Mouse (Mus musculus) MEL-GATA-1-ER (cell line): ENCODE results near the gene Pla2g15.

ENCODE experiments used
- DNase-seq: peaks from one replicate; pipeline ENCODE4 v3.0.0-alpha.2; 2012; ENCODE audit warnings: low read depth; ENCODE audit errors: extremely low read depth

The Pla2g15 gene

GRCm38 (mm10) chr8:106134751-106135571 lies 15.2 kb upstream of the Pla2g15 start:
- no peak for DNase-seq

- DNase-seq = no peak
Observed at GRCm38 (mm10) chr8:106135672-106136071, 14.5 kb upstream of the Pla2g15 start.

- DNase-seq = no peak
Observed at GRCm38 (mm10) chr8:106136156-106137130, 13.8 kb upstream of the Pla2g15 start, which contains the start of gene Esrp2. Esrp2 (minus strand) TSS chr8:106136974.

GRCm38 (mm10) chr8:106137218-106137905 lies 12.8 kb upstream of the Pla2g15 start:
- DNase-seq = no peak

GRCm38 (mm10) chr8:106137906-106138477 lies 12.2 kb upstream of the Pla2g15 start:
- peak; percentile 37 for DNase-seq

GRCm38 (mm10) chr8:106138616-106139015 lies 11.6 kb upstream of the Pla2g15 start:
- DNase-seq = no peak

- no peak for DNase-seq
Observed at GRCm38 (mm10) chr8:106140191-106140590, 10.0 kb upstream of the Pla2g15 start.

- DNase-seq = peak; percentile 80
Observed at GRCm38 (mm10) chr8:106140769-106141168, 9.4 kb upstream of the Pla2g15 start.

- DNase-seq = no peak
Observed at GRCm38 (mm10) chr8:106145331-106145730, 4.9 kb upstream of the Pla2g15 start.

- DNase-seq = no peak
Observed at GRCm38 (mm10) chr8:106146014-106146413, 4.2 kb upstream of the Pla2g15 start.

GRCm38 (mm10) chr8:106147868-106148565 lies 2.2 kb upstream of the Pla2g15 start:
- no peak for DNase-seq

GRCm38 (mm10) chr8:106149025-106149424 lies 1.2 kb upstream of the Pla2g15 start:
- DNase-seq = no peak

GRCm38 (mm10) chr8:106150653-106151000 lies 428 bp downstream of the Pla2g15 start:
- DNase-seq = no peak

GRCm38 (mm10) chr8:106151041-106151440 lies 842 bp downstream of the Pla2g15 start:
- no peak for DNase-seq

- no peak for DNase-seq
Observed at GRCm38 (mm10) chr8:106152876-106153275, 2.7 kb downstream of the Pla2g15 start.

GRCm38 (mm10) chr8:106157419-106157818 lies 7.2 kb downstream of the Pla2g15 start:
- DNase-seq = peak; percentile 39

- no peak for DNase-seq
Observed at GRCm38 (mm10) chr8:106158381-106158780, 8.2 kb downstream of the Pla2g15 start.

- no peak for DNase-seq
Observed at GRCm38 (mm10) chr8:106159876-106160275, 9.7 kb downstream of the Pla2g15 start.

GRCm38 (mm10) chr8:106163251-106163650 lies 13.1 kb downstream of the Pla2g15 start:
- no peak for DNase-seq

GRCm38 (mm10) chr8:106165460-106165859 lies 15.3 kb downstream of the Pla2g15 start:
- DNase-seq = peak; percentile 51
